Mouse (Mus musculus) embryonic fibroblast, embryonic 13.5 days (primary cell): ENCODE measurements at regions not wholly inside any gene's neighbourhood (a gene's known extent, or its start where the extent isn't known, plus 50 kb on each side); places are given as distances from the start of the nearest gene placed in this dataset.

Experiments
- CTCF ChIP-seq: IDR thresholded peaks from 2 replicates; pipeline ENCODE4 v1.5.1; 2011; ENCODE audit warnings: mild to moderate bottlenecking, control low read depth, low read length, moderate library complexity, borderline replicate concordance; ENCODE audit not compliant: insufficient read depth
- POLR2A ChIP-seq: IDR thresholded peaks from 2 replicates; pipeline ENCODE4 v1.6.1; 2011; ENCODE audit warnings: low read depth, mild to moderate bottlenecking, control low read depth, low read length, moderate library complexity

DNA sequence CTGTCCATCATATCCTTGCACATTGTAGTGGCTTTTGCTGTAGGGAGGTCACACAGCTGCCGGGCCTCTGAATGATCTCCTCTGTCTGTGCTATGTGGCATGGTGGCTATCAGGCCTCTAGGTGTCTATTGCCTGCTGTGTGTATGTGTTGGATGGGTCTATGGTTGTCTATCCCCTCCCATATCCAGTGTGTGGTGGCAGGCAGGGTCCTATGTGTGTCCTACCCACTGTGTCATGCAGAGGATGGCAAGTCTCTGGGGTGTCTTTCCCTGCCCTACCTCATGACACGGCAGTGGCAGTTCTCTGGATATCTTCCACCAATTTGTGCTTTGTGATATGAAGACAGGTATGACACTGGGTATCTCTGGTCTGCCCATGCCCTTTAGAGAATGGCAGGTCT is 1183.8 kb upstream of the Nudt12 start:
- TF ChIP-seq CTCF (no peak), POLR2A (no peak)
